ENCODE assay signal across 9 mouse cellular contexts in genomic region chr1:194231206-194231605, GRCm38 (mm10).
DNase-seq lines count a peak whose midpoint lies in the region; ATAC-seq and TF ChIP-seq lines count a peak whose summit lies in the region.
"Had no signal": no experiment of that assay in that cellular context is flagged by ENCODE, and none has a peak within 500 bp of the region (broad histone marks: within the 10 kb centered on the region; RNA-seq: fewer than 3 reads in every experiment).

No protein-coding gene starts in this region.

- intact Hi-C loops in gastrocnemius, adult 2 months (cut with DNase I): no loop called here

- H3K9me3 ChIP-seq in embryonic facial prominence, embryonic 10.5 days: no peaks in the 10 kb centered on the region
- H3K9me3 ChIP-seq in hindbrain, embryonic 11.5 days (ENCODE audit: control insufficient read depth, low read length): no peaks in the 10 kb centered on the region
- H3K9me3 ChIP-seq in midbrain, embryonic 15.5 days: no peaks in the 10 kb centered on the region
- H3K9me3 ChIP-seq: limb, embryonic 12.5 days had no signal

- no peak overlapping the region for H3K9ac ChIP-seq in hindbrain, embryonic 11.5 days (ENCODE audit: low read depth, low read length)
- no peak overlapping the region for H3K9ac ChIP-seq in midbrain, embryonic 15.5 days
- H3K9ac ChIP-seq: limb, embryonic 12.5 days had no signal

- peaks cover 39% of the 10 kb centered on the region for H3K4me1 ChIP-seq in embryonic facial prominence, embryonic 10.5 days
- H3K4me1 ChIP-seq in hindbrain, embryonic 11.5 days (replicated peaks; ENCODE audit: control insufficient read depth, insufficient read depth, low read length): peaks cover 4% of the 10 kb centered on the region; the same call in 1 of the 2 replicates
- H3K4me1 ChIP-seq in midbrain, embryonic 15.5 days: peaks cover 29% of the 10 kb centered on the region
- H3K4me1 ChIP-seq: limb, embryonic 12.5 days had no signal

- H3K27me3 ChIP-seq in embryonic facial prominence, embryonic 10.5 days (replicated peaks; ENCODE audit: low read depth, poor library complexity, severe bottlenecking): no peaks in the 10 kb centered on the region
- no peaks in the 10 kb centered on the region for H3K27me3 ChIP-seq in hindbrain, embryonic 11.5 days (ENCODE audit: control insufficient read depth, insufficient read depth, low read length)
- no peaks in the 10 kb centered on the region for H3K27me3 ChIP-seq in midbrain, embryonic 15.5 days (replicated peaks)
- H3K27me3 ChIP-seq: limb, embryonic 12.5 days had no signal

- no peak for ATAC-seq in hindbrain, embryonic 11.5 days (ENCODE audit: low FRiP score)
- ATAC-seq in midbrain, embryonic 15.5 days (replicated peaks): peak; percentile 79
- ATAC-seq in erythroid progenitor cell, adult 5-6 weeks (replicated peaks; ENCODE audit: low FRiP score, poor library complexity, severe bottlenecking): no peak

- no peak overlapping the region for H3K4me2 ChIP-seq in hindbrain, embryonic 11.5 days (replicated peaks; ENCODE audit: low read depth, low read length)
- no peak overlapping the region for H3K4me2 ChIP-seq in midbrain, embryonic 15.5 days
- H3K4me2 ChIP-seq: limb, embryonic 12.5 days had no signal

- H3K4me3 ChIP-seq in embryonic facial prominence, embryonic 10.5 days: no peak overlapping the region
- no peak overlapping the region for H3K4me3 ChIP-seq in hindbrain, embryonic 11.5 days (ENCODE audit: low read depth, low read length)
- H3K4me3 ChIP-seq in midbrain, embryonic 15.5 days: no peak overlapping the region
- no peak overlapping the region for H3K4me3 ChIP-seq in gastrocnemius, adult 2 months
- H3K4me3 ChIP-seq: limb, embryonic 12.5 days had no signal

- H3K27ac ChIP-seq in embryonic facial prominence, embryonic 10.5 days (replicated peaks): peak overlapping the region; percentile 1
- peak overlapping the region; percentile 39; the same call in 1 of the 2 replicates for H3K27ac ChIP-seq in hindbrain, embryonic 11.5 days (ENCODE audit: low read depth, low read length)
- H3K27ac ChIP-seq in midbrain, embryonic 15.5 days: no peak overlapping the region
- no peak overlapping the region for H3K27ac ChIP-seq in gastrocnemius, adult 2 months
- H3K27ac ChIP-seq: limb, embryonic 12.5 days had no signal

- no peaks in the 10 kb centered on the region for H3K36me3 ChIP-seq in embryonic facial prominence, embryonic 10.5 days (replicated peaks)
- H3K36me3 ChIP-seq in hindbrain, embryonic 11.5 days (ENCODE audit: control insufficient read depth, insufficient read depth, low read length): no peaks in the 10 kb centered on the region
- H3K36me3 ChIP-seq in midbrain, embryonic 15.5 days (replicated peaks): no peaks in the 10 kb centered on the region
- H3K36me3 ChIP-seq: limb, embryonic 12.5 days had no signal

- 50% methylated on average over 4 of the region's 4 CpGs for WGBS in embryonic facial prominence, embryonic 10.5 days
- 61% methylated on average over 4 of the region's 4 CpGs for WGBS in hindbrain, embryonic 11.5 days
- WGBS in midbrain, embryonic 15.5 days: 41% methylated on average over 4 of the region's 4 CpGs

- TF ChIP-seq CTCF in gastrocnemius, adult 2 months (IDR thresholded peaks at IDR 0.05): no peak

- peak; percentile 29 for DNase-seq in heart, postnatal 4 days
- DNase-seq in heart, adult 8-10 months (ENCODE audit: low spot score): no peak
- DNase-seq in embryonic facial prominence, embryonic 10.5 days (ENCODE audit: low spot score): peak; percentile 32
- peak; percentile 18 for DNase-seq in hindbrain, embryonic 11.5 days (ENCODE audit: low spot score)
- no peak for DNase-seq in gastrocnemius, adult 2 months
- no peak for DNase-seq in cerebellum, adult 8-10 months

Comparison
In these comparisons a context has a peak if more than half of its experiments do, and no peak if none do; other contexts are left out.
1. DNase-seq: peak in heart, postnatal 4 days (single experiment), embryonic facial prominence, embryonic 10.5 days (single experiment) and hindbrain, embryonic 11.5 days (single experiment); none in heart, adult 8-10 months (single experiment), gastrocnemius, adult 2 months (single experiment) and cerebellum, adult 8-10 months (single experiment).
2. H3K27ac ChIP-seq: peak in embryonic facial prominence, embryonic 10.5 days (single experiment) and hindbrain, embryonic 11.5 days (single experiment); none in midbrain, embryonic 15.5 days (single experiment) and gastrocnemius, adult 2 months (single experiment).